Mouse (Mus musculus) intestine, embryonic 14.5 days (tissue): ENCODE results near the gene Ifitm10. TPM values are rescaled to one million over a fixed set of nuclear protein-coding genes. Genes with fewer than 3 reads are reported as not detected.

Source experiments
- ATAC-seq: fragments of 200-750 bp; cut with Nextera tagmentation; replicated peaks from 2 replicates; pipeline ENCODE4 v1.8.0; 2017; ENCODE audit warnings: low read depth, moderate number of reproducible peaks, moderate TSS enrichment, moderate library complexity; ENCODE audit not compliant: low FRiP score, low TSS enrichment
- DNase-seq: peaks from one replicate; pipeline ENCODE4 v3.0.0-alpha.2; 2018; ENCODE audit warnings: low spot score
- H3K27ac ChIP-seq: fragments of 300-500 bp; sonication (generic); 2 replicates; pipeline ENCODE4 v1.5.1; 2014; ENCODE audit warnings: low read depth, mild to moderate bottlenecking, control low read depth
- H3K27me3 ChIP-seq: fragments of 300-500 bp; sonication (generic); replicated peaks from 2 replicates; pipeline ENCODE4 v1.6.1; 2014; ENCODE audit warnings: low read length, control low read depth; ENCODE audit not compliant: control insufficient read depth, insufficient read depth
- H3K36me3 ChIP-seq: fragments of 300-500 bp; sonication (generic); 2 replicates; pipeline ENCODE4 v1.6.1; 2014; ENCODE audit warnings: low read length, control low read depth; ENCODE audit not compliant: control insufficient read depth, insufficient read depth
- H3K4me1 ChIP-seq: fragments of 300-500 bp; sonication (generic); replicated peaks from 2 replicates; pipeline ENCODE4 v1.6.1; 2014; ENCODE audit warnings: low read length, control low read depth, mixed read lengths; ENCODE audit not compliant: control insufficient read depth, insufficient read depth
- H3K4me2 ChIP-seq: fragments of 300-500 bp; sonication (generic); 2 replicates; pipeline ENCODE4 v1.6.1; 2014; ENCODE audit warnings: low read length
- H3K4me3 ChIP-seq: fragments of 300-500 bp; sonication (generic); 2 replicates; pipeline ENCODE4 v1.5.1; 2014; ENCODE audit warnings: low read depth, low read length, control low read depth, mixed read lengths
- H3K9ac ChIP-seq: fragments of 300-500 bp; sonication (generic); 2 replicates; pipeline ENCODE4 v1.6.1; 2014; ENCODE audit warnings: mild to moderate bottlenecking, low read length
- H3K9me3 ChIP-seq: fragments of 300-500 bp; sonication (generic); 2 replicates; pipeline ENCODE4 v1.6.1; 2016; ENCODE audit warnings: low read length, control low read depth; ENCODE audit not compliant: control insufficient read depth
- WGBS: fragments of 180-500 bp; shearing (Covaris S2); extraction: QIAGEN DNeasy Blood & Tissue Kit; methylation state at CpG from one replicate; pipeline ENCODE4 v1.1.7; 2014; 5-methylcytosine and 5-hydroxymethylcytosine counted together
- polyA plus RNA-seq: library from polyadenylated mRNA; unstranded; fragments of >200 nt; fragmentation: Nextera tagmentation; extraction: Ambion mirVana; gene quantifications from 2 replicates; pipeline ENCODE4 v1.2.1, GENCODE M21; 2014

The Ifitm10 gene
- polyA plus RNA-seq, 1 experiment from 2014 or later: 1.7 TPM

DNA sequence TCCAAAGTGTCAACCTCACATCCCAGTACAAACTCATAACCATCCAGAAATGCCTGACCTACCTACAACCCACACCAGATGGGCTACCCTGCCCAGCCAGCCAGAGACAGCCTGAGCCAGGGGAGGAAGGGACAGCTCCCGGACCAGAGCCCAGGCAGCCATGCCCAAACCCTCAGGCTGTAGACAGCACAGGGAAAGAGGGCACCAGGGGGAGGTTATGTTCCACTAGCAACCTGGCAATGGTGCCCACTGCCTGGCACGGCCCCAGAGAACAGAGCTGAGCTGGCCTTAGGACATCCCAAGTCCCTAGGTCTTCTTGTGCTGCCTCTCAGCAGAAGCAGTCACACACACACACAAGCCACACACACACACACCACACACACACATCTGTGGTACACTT, 4.7 kb downstream of the Ifitm10 start:
- H3K9ac ChIP-seq: no peak overlapping the region
- WGBS: 83% methylated on average over 2 of the region's 2 CpGs
- DNase-seq (no peak), ATAC-seq (no peak)
- peaks cover 32% of the 10 kb centered on the region for H3K27me3 ChIP-seq
- no peaks in the 10 kb centered on the region for H3K36me3 ChIP-seq
- H3K4me2 ChIP-seq: no peak overlapping the region
- no peak overlapping the region for H3K4me3 ChIP-seq
- no peaks in the 10 kb centered on the region for H3K9me3 ChIP-seq
- H3K4me1 ChIP-seq: peaks cover 4% of the 10 kb centered on the region; the same call in 1 of the 2 replicates
- H3K27ac ChIP-seq: no peak overlapping the region

- no peaks in the 10 kb centered on the region for H3K9me3 ChIP-seq
- no peak overlapping the region for H3K27ac ChIP-seq
- H3K4me1 ChIP-seq: no peaks in the 10 kb centered on the region
- WGBS: 77% methylated on average over 4 of the region's 4 CpGs
- H3K4me3 ChIP-seq: no peak overlapping the region
- no peak overlapping the region for H3K4me2 ChIP-seq
- H3K27me3 ChIP-seq: no peaks in the 10 kb centered on the region
- DNase-seq: no peak
- H3K9ac ChIP-seq: no peak overlapping the region
- ATAC-seq: no peak
- no peaks in the 10 kb centered on the region for H3K36me3 ChIP-seq
These were observed 10.4 kb downstream of the Ifitm10 start for GRCm38 (mm10) chr7:142363107-142363506.

DNA sequence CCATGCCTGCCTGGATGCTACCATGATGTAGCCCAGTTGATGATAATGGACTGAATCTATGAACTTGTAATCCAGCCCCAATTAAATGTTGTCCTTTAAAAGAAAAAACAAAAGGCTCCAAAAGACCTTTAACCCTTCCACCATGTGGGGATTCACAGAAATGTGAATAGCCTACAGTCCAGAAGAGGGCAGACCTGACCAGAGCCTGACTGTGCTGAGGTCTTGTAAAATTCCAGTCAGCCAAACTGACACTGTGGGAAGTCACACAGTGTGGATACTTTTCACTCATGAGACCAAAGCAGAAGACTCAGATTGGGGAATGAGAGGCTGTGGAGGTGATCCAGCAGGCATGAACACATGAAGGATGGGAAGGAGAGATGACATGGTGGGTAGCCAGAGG, 12.8 kb downstream of the Ifitm10 start:
- H3K4me3 ChIP-seq: no peak overlapping the region
- H3K9ac ChIP-seq: no peak overlapping the region
- no peak overlapping the region for H3K4me2 ChIP-seq
- DNase-seq (no peak), ATAC-seq (no peak)
- H3K27me3 ChIP-seq: no peaks in the 10 kb centered on the region
- no peaks in the 10 kb centered on the region for H3K4me1 ChIP-seq
- no peaks in the 10 kb centered on the region for H3K36me3 ChIP-seq
- H3K27ac ChIP-seq: no peak overlapping the region
- H3K9me3 ChIP-seq: no peaks in the 10 kb centered on the region

DNA sequence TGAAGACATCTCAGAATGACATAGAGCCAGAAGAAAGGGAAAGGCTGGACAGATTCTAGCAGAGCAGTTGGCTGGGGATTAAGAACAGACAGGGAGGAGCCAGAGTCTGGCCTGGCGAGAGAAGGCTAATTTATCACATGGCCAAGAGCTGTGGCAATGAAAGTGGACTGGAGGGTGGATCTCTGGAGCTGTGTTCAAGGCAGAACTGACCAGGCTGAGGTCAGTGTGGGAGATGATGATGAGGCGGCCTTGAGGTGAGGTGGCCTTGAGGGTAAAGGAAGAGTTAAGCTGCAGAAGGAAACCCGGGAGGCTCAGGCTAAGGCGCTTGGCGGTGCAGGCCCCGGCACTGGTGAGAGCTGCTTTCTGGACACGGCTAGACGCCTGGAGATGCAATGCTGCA, 14.4 kb downstream of the Ifitm10 start:
- no peaks in the 10 kb centered on the region for H3K36me3 ChIP-seq
- H3K4me2 ChIP-seq: no peak overlapping the region
- no peaks in the 10 kb centered on the region for H3K9me3 ChIP-seq
- no peak overlapping the region for H3K9ac ChIP-seq
- H3K27me3 ChIP-seq: no peaks in the 10 kb centered on the region
- no peak overlapping the region for H3K4me3 ChIP-seq
- no peak for ATAC-seq
- WGBS: 50% methylated on average over 8 of the region's 8 CpGs
- no peak overlapping the region for H3K27ac ChIP-seq
- peaks cover 5% of the 10 kb centered on the region; the same call in 1 of the 2 replicates for H3K4me1 ChIP-seq
- no peak for DNase-seq

GRCm38 (mm10) chr7:142357566-142357965, 16.0 kb downstream of the Ifitm10 start:
- H3K9me3 ChIP-seq: no peaks in the 10 kb centered on the region
- H3K9ac ChIP-seq: no peak overlapping the region
- WGBS: 70% methylated on average over 3 of the region's 3 CpGs
- DNase-seq (no peak), ATAC-seq (no peak)
- no peaks in the 10 kb centered on the region for H3K27me3 ChIP-seq
- no peak overlapping the region for H3K27ac ChIP-seq
- H3K4me3 ChIP-seq: no peak overlapping the region
- H3K4me2 ChIP-seq: no peak overlapping the region
- H3K4me1 ChIP-seq: peaks cover 5% of the 10 kb centered on the region; the same call in 1 of the 2 replicates
- H3K36me3 ChIP-seq: no peaks in the 10 kb centered on the region

- H3K27me3 ChIP-seq: no peaks in the 10 kb centered on the region
- no peaks in the 10 kb centered on the region for H3K9me3 ChIP-seq
- DNase-seq: no peak
These were observed 18.8 kb downstream of the Ifitm10 start for GRCm38 (mm10) chr7:142354661-142355233.

GRCm38 (mm10) chr7:142353854-142354253, 19.7 kb downstream of the Ifitm10 start:
- no peak for ATAC-seq
- 66% methylated on average over 5 of the region's 5 CpGs for WGBS

More at GRCm38 (mm10) chr7:142354661-142355233, 18.8 kb downstream of the Ifitm10 start:
- ATAC-seq: no peak
- no peak overlapping the region for H3K4me2 ChIP-seq
- WGBS: 45% methylated on average over 8 of the region's 8 CpGs
- no peak overlapping the region for H3K27ac ChIP-seq
- peaks cover 7% of the 10 kb centered on the region; the same call in 1 of the 2 replicates for H3K4me1 ChIP-seq
- H3K9ac ChIP-seq: no peak overlapping the region
- no peak overlapping the region for H3K4me3 ChIP-seq
- H3K36me3 ChIP-seq: no peaks in the 10 kb centered on the region

GRCm38 (mm10) chr7:142351569-142351968, 22.0 kb downstream of the Ifitm10 start:
- ATAC-seq (no peak), DNase-seq (no peak)
- Histone ChIP-seq H3K36me3 (no peaks in the 10 kb centered on the region), H3K27ac (no peak overlapping the region), H3K4me2 (no peak overlapping the region), H3K4me1 (peaks cover 13% of the 10 kb centered on the region), H3K9me3 (no peaks in the 10 kb centered on the region), H3K9ac (no peak overlapping the region), H3K4me3 (no peak overlapping the region), H3K27me3 (no peaks in the 10 kb centered on the region)
- WGBS: 45% methylated on average over 5 of the region's 5 CpGs

More at GRCm38 (mm10) chr7:142353854-142354253, 19.7 kb downstream of the Ifitm10 start:
- Histone ChIP-seq H3K4me1 (peaks cover 13% of the 10 kb centered on the region), H3K4me3 (no peak overlapping the region), H3K4me2 (no peak overlapping the region), H3K9me3 (no peaks in the 10 kb centered on the region), H3K36me3 (no peaks in the 10 kb centered on the region), H3K27me3 (no peaks in the 10 kb centered on the region), H3K9ac (no peak overlapping the region), H3K27ac (no peak overlapping the region)
- no peak for DNase-seq

DNA sequence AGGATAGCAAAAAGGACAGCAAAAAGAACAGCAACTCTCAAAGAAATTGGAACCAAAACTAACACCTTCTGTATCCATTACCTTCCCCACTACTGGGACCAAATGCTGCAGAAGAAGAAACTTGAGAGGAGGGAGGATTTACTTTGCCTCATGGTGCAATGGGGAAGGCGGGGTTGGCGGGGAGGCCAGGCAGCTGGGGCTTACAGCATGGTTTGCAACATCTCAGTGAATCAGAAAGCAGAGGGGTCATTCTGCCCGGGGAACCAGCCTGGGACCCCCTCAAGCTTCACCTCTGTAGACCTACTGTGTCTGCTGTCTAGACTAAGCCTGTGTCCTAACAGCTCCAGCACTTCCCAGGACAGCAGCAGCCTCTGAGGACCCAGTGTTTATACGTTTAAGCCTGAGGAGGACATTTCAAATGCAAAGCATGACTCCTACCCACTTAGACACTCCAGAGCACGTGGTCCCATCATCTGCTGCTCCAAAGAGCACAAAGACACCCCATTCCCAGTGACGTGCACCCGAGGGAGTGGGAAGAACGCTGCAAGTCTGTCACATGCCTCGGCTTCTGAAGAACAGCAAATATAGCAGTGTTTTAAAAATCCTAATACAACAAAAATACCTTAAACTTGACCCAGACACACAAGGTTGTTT, 24.1 kb downstream of the Ifitm10 start:
- Histone ChIP-seq H3K27me3 (no peaks in the 10 kb centered on the region), H3K9ac (no peak overlapping the region), H3K4me1 (peaks cover 9% of the 10 kb centered on the region; the same call in 1 of the 2 replicates), H3K9me3 (no peaks in the 10 kb centered on the region), H3K4me3 (no peak overlapping the region), H3K4me2 (no peak overlapping the region), H3K36me3 (no peaks in the 10 kb centered on the region), H3K27ac (no peak overlapping the region)
- WGBS: 29% methylated on average over 9 of the region's 9 CpGs
- DNase-seq: no peak
- 0 out of 2 replicates have a peak, but pooled peaks have one; percentile 15 for ATAC-seq
